Mouse (Mus musculus): ENCODE measurements around the gene Hhatl.

Gene Hhatl

DNA sequence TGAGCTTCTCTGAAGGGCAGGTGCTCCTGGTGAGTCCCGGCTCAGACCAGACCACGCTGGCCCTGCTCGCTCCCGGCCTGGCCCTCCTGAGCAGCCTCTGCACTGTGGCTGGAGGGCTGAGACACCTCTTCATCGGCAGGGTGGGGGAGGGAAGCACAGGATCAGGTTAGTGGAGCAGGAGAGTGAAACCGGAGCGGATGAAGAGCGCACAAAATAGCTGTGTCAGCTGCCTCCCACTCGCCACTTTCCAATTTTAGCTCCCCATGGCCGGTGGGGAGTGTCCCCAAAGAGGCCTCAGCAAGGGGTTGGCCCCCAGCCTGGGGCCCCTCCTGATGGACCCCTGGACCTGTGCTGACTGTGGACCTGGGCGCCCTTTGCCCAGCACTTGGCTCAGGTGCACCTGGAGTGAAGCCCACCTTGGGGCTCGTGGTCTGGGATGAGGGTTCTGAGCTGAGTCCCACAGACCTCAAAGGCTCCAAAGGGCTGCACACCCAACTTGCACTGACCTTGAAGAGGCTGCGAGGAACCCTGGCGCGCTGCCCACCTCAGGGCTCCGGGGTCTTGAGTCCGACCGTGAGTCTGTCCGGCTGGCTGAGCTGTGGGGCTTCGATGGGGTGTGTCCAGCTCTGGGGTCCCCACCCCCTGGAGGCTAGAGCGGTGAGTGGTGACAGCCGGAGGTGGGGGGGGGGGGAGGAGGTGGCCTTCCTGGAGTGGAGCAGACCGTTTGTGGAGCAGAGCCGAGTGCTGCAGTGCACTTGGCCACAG lies at the start of gene Hhatl:
Hhatl (minus strand) TSS at position 751 of the 765 bp plus-strand sequence.
- DNase-seq (ENCODE audit: low spot score) = no peak

DNA sequence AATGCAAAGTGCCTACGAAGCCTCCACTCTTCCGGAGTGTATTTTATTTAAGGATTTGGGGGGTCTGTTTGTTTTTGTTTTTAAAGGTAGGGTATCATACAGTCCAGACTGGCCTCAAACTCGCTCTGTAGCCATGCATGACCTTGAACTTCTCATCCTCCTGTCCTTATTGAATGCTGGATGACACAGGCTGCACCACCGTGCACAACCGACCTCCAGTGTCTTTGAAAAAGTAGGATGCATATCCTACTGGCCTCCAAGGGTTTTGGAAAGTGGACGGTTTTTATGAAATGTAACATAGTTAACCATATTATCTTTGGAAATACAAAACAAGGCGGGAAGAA lies 47.3 kb upstream of the Hhatl start:
- DNase-seq (ENCODE audit: low spot score) = no peak

GRCm38 (mm10) chr9:121838829-121839621 lies 46.7 kb upstream of the Hhatl start, which contains the start of gene Ccdc13:
TSS of gene Ccdc13 (minus strand) at chr9:121839461.
- DNase-seq (ENCODE audit: low spot score) = peak; percentile 64

DNA sequence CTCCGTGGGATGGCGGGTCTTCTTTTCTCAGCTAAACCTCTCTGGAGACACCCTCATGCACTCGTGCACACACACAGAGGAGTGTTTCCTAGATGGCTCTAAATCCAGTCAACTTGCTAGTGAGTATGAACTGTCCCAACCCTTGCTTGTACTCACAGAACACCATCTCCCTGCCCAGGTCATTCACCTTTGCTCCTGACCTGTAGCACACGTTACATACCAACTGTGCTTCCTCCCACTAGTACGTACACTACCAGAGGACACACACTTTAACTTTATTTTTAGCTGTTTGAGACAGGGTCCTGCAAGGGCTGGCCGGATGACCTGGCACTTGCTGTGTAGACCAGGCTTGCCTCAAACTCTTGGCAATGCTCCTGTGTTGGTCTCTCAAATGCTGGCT lies 45.7 kb upstream of the Hhatl start:
- DNase-seq (ENCODE audit: low spot score) = no peak

DNA sequence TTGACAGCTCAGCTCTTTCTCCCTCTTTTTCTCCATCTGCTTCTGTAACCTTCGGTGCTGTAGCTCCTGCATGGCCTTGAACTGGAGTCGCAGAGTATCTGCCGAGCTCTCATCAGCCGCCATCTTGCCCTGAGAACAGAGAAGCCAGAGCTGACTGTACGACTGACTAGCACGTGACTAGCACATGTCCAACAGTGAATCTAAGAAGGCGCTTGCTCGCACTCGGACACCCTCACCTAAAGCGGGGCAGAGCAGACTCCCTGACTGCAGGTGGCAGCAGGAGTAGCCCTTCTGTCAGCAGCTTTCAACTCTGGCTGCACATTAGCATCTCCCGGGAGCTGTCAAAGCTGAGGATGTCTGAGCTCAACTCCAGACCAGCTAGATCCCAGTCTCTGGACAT lies 41.5 kb upstream of the Hhatl start:
- DNase-seq (ENCODE audit: low spot score) = no peak

DNA sequence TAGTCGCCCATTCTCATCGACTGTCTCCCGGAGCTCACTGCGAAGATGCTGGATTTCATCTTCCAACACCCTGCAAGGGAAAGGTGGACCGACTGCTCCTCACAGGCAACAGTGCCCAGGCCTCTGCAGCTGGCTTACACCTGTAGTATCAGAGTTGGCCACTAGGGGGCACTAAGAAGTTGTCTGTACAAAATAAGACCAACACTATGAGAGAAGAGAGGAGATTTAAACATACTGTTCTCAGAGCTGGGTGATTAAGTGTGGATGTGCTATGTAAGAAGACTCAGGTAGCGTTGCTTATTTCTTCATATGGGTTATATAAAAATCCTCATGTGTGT lies 38.6 kb upstream of the Hhatl start:
- peak; percentile 79 for DNase-seq (ENCODE audit: low spot score)

- DNase-seq (ENCODE audit: low spot score) = peak; percentile 34
Measured at GRCm38 (mm10) chr9:121830243-121830955, 38.1 kb upstream of the Hhatl start.

GRCm38 (mm10) chr9:121829270-121829992 lies 37.1 kb upstream of the Hhatl start:
- no peak for DNase-seq (ENCODE audit: low spot score)

DNA sequence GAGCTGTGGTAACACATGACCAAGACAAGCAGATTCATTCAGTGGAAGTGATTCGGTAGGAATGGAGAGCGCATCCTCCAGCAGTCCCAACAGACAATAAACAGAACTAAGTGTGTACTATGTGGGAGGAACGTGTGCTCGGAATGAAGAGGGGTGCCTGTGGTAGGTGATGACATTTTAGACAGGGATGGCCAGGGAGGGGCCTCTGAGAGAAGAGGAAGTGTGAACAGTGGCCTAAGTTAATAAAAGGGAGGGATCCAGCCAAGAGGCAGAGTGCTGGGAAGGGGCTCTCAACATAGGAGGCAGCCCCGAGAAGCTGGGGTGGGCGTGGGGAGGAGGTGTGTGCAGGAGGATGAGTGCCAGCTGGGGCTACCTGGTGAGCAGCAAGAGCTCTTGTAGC lies 36.0 kb upstream of the Hhatl start:
- DNase-seq (ENCODE audit: low spot score) = no peak

GRCm38 (mm10) chr9:121826356-121826755 lies 34.0 kb upstream of the Hhatl start:
- DNase-seq (ENCODE audit: low spot score) = no peak

DNA sequence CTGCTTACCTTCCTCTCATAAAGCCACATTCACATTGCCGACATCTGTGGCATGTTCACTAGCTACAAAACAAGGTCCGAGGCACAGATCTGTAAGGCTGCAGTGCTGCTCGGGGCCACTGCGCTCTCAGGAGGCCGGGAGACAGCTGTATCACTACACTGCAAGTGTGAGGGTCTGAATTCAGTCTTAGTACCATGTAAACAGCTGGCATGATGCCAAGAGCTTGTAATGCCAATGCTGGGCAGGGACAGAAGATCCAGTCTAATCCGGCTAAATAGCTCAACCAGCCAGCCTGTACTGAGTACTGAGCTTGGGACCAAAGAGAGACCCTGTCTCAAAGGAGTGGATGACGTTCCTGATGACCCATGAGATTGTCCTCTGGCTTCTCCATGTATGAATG lies 31.7 kb upstream of the Hhatl start:
- DNase-seq (ENCODE audit: low spot score) = no peak

DNA sequence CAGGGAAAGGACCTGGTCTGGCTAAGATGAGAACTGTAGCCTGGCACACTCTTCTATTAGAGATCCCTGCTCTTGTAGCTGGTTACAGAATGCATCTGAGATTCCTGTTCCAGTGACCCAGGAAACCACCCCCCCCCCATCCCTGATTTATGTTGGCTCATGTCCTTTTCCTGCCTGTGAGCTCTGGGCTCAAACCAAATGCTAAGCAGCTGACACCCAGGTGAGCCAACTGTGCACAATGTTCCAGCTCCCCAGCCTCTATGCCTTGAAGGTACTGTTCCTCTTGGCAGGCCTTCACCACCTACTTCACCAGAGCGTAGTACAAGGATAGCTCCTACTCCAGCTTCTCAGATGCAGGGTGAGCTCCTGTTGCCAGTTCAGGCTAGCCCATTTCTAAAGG lies 30.7 kb upstream of the Hhatl start:
- DNase-seq (ENCODE audit: low spot score) = no peak

DNA sequence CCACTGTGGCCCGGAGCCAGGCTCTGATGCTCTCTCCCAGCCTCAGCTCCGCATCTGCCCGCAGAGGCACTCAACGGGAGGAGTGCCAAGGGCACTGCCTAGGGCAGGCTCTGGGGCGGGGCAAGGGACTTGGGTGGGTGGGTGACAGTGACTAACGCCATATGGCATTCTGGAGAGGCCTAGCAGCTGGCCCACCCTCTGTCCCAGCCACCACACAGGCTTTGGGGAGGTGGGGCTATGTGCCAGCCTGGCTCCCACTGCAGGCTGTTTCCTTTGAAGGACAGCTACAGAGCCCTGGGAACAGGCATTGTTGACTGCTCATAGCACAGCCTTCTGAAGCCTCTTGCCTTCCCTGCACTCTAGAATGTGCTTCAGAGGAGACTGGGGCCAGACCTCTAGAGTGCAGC lies 30.3 kb upstream of the Hhatl start:
- no peak for DNase-seq (ENCODE audit: low spot score)

- no peak for DNase-seq (ENCODE audit: low spot score)
Measured at GRCm38 (mm10) chr9:121820765-121821164, 28.5 kb upstream of the Hhatl start.

DNA sequence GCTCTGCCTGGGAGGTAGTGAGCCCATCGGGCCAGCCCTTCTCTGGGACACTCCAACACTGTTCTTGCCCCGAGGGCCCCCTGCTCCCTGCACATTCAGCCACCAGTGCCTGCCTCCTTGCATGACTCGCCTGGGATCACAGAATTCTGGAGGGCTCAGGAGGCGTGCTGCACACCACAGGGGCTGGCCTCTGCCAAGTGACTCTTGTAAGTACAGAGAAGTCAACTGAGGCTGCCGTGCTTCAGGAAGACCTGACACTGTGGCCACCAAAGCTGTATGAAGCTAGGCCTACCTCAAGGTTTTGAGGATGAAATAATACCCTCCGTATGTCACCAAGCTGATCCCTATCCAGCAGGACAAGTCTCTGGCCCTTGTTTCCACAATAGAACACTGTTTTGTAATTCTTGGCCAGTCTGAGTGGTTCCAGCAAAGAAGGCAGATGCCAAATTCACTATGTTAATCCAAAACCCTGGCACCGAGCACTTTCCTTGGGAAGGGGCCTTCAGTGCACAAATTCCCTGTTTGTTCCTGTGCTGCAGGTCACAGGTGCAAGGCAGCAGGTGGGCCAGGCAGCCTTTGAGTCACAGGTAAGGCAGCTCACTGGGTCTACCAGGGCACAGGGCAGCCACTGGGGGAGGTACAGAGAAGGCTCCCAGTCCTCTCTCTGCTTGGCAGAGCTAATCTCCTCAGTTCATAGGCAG lies 27.6 kb upstream of the Hhatl start:
- DNase-seq (ENCODE audit: low spot score) = no peak

DNA sequence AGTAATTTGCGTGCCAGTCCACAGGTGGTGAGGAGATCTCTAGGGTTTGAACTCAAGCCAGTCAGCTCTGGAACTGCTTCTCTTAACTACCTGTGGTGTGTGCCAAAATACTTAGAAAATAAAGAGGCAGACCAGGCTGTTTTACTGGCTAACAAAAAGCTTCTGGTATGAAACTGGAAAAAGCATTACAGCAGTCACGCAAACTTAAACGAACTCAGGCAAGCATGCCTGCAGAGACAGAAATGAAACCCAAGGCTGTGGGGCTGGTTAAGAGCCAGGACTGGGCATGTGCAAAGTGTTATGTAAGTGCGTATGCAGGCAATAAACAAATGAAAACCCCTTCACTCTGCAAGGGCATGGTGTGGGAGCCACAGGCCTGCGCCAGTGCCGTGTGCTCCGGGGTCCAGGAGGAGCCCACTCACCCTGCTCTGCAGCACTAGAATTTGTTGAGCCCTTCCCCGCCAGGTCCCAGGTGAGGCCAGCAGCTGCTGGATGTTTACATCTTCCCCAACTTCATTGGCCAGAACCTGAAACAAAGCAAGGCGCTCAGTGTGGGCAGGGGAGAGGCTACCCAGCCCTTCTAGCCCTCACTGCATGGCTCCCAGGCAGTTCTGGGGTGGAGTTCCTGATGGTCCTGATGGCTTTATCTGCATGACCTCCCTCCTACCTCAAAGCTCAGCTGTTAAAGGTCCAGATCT lies 26.9 kb upstream of the Hhatl start:
- DNase-seq (ENCODE audit: low spot score) = no peak

DNA sequence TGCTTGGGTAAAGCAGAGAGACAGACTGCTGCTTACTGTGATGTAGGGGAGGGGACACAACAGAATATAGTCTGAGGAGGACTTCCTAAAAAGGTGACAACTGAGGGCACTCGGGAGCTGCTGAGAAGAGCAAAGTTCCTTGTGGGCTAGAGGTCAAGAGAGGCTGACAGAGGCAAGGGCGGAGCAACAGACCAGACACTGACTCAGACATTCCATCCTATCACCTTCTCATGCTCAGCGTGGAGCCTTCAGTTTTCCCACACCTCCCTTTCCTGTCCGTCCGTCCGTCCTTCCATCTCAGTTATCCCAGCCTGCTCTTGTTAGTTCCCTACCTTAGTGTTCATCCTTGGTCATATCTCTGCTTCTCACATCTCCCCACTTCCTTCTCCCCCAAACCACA lies 22.9 kb upstream of the Hhatl start:
- no peak for DNase-seq (ENCODE audit: low spot score)

DNA sequence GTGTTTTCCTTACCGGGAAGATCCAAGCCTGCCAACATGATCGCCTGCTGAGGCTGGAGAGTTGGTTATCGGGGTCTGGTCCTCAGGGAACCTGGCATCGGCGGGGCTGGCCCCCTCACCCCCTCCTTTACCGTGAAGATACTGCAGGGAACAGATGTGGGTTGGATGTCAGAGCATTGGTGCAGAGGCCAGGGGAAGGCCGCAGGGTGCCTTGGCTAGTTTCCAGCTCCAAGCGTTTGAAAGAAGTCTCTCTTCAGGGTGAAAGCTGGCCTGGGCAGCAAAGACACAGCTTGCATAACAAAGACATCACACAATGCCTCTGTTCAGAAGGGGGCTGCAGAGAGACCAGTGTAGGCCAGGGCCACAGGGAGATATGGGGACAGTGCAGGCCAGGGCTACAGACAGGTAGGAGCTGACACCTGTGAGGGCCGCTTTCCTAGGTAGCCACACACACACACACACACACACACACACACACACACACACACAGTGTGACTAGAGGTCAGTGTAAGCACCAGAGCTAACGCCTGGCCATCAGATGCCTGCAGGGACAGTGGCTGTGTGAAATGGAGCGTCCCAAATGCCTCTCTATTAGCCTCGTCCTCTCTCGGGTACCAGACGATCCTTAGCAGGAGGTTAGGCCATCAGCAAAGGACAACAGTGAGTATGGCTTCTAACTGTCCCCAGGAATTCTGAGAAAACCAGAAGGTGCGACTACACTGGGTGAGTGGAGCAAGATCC lies 17.9 kb upstream of the Hhatl start:
- no peak for DNase-seq (ENCODE audit: low spot score)

- DNase-seq (ENCODE audit: low spot score) = no peak
Measured at GRCm38 (mm10) chr9:121808511-121808910, 16.2 kb upstream of the Hhatl start.

- no peak for DNase-seq (ENCODE audit: low spot score)
Measured at GRCm38 (mm10) chr9:121807947-121808346, 15.6 kb upstream of the Hhatl start.
